Mouse (Mus musculus): ENCODE results near the gene Rad9b.

DNA sequence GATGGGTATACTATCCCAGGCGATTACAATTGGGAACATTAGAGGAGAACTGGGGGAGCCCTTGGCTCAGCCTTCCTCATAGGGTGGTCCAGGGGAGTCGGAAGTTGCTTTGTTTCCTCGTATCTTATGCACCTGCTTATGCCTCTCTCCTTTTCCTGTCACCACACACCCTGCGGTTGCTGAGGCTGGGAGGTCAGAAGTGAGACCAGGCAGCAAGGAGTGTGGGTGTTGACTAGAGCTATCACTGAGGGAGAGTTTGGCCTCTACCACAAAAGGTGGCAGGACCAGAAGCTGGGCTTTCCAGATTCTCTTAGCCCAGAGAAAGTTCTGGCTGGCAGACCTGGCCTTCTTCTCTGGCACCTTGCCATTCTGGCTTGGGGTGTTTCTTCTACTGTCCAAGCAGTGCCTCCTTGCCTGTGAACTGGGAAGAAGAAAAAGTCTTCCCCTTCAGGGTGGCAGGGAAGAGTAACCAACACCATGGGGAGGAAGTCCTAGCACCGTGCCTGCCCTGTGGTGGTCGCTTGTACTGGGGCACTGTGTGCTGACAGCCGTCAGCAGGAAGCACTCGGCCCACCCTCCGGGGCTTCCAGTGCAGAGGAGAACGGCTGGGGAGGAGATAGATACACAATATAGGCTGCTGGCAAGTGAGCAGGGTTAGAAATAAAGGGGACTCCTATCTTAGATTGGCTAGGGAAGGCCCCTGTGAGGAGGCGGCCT, 36.5 kb downstream of the Rad9b start:
- TF ChIP-seq CTCF (IDR thresholded peaks at IDR 0.05; ENCODE audit: borderline replicate concordance, control insufficient read depth, extremely low read depth, insufficient read depth, low read length, poor library complexity) (no peak), POLR2A (IDR thresholded peaks at IDR 0.05; ENCODE audit: control insufficient read depth, extremely low read depth, insufficient read depth, low read length, poor library complexity) (no peak; the same call in 1 of the 2 replicates)

All from thymus, adult 2 months (tissue).